Mouse (Mus musculus) midbrain, postnatal 0 days (tissue): ENCODE data around the gene Gm20696. TPM values are rescaled to one million over a fixed set of nuclear protein-coding genes. Genes with fewer than 3 reads are reported as not detected.

Experiments
- ATAC-seq: fragments of 200-750 bp; cut with Nextera tagmentation; 2 replicates; pipeline ENCODE4 v1.8.0; 2017; ENCODE audit warnings: moderate number of reproducible peaks, mild to moderate bottlenecking, moderate TSS enrichment, moderate library complexity; ENCODE audit not compliant: low FRiP score
- DNase-seq: peaks from one replicate; pipeline ENCODE4 v3.0.0-alpha.2; 2015; ENCODE audit warnings: low spot score
- H3K27ac ChIP-seq: fragments of 300-500 bp; sonication (generic); 2 replicates; pipeline ENCODE4 v1.5.1; 2014; ENCODE audit warnings: low read depth, mild to moderate bottlenecking, low read length, mixed read lengths
- H3K27me3 ChIP-seq: fragments of 300-500 bp; sonication (generic); 2 replicates; pipeline ENCODE4 v1.6.1; 2014; ENCODE audit warnings: low read length, control low read depth, mixed read lengths; ENCODE audit not compliant: insufficient read depth
- H3K36me3 ChIP-seq: fragments of 300-500 bp; sonication (generic); 2 replicates; pipeline ENCODE4 v1.6.1; 2014; ENCODE audit warnings: low read length, control low read depth, mixed read lengths; ENCODE audit not compliant: insufficient read depth
- H3K4me1 ChIP-seq: fragments of 300-500 bp; sonication (generic); 2 replicates; pipeline ENCODE4 v1.6.1; 2014; ENCODE audit warnings: mild to moderate bottlenecking, control low read depth, antibody characterized with exemption, low read length, mixed read lengths; ENCODE audit not compliant: insufficient read depth
- H3K4me2 ChIP-seq: fragments of 300-500 bp; sonication (generic); 2 replicates; pipeline ENCODE4 v1.6.1; 2014; ENCODE audit warnings: low read depth, mild to moderate bottlenecking, low read length, mixed read lengths; ENCODE audit not compliant: poor library complexity, severe bottlenecking
- H3K4me3 ChIP-seq: fragments of 300-500 bp; sonication (generic); 2 replicates; pipeline ENCODE4 v1.5.1; 2014; ENCODE audit warnings: low read depth, mild to moderate bottlenecking, low read length, moderate library complexity
- H3K9ac ChIP-seq: fragments of 300-500 bp; sonication (generic); replicated peaks from 2 replicates; pipeline ENCODE4 v1.6.1; 2014; ENCODE audit warnings: mild to moderate bottlenecking, low read length, moderate library complexity, mixed read lengths; ENCODE audit not compliant: poor library complexity, severe bottlenecking
- H3K9me3 ChIP-seq: fragments of 300-500 bp; sonication (generic); 2 replicates; pipeline ENCODE4 v1.6.1; 2016; ENCODE audit warnings: low read length, control low read depth
- CTCF ChIP-seq: IDR thresholded peaks from 2 replicates; pipeline ENCODE4 v1.5.1; 2016; ENCODE audit warnings: antibody characterized with exemption, mild to moderate bottlenecking
- WGBS: fragments of 180-500 bp; shearing (Covaris S2); extraction: QIAGEN DNeasy Blood & Tissue Kit; methylation state at CpG from one replicate; pipeline ENCODE4 v1.1.7; 2014; 5-methylcytosine and 5-hydroxymethylcytosine counted together
- polyA plus RNA-seq: library from polyadenylated mRNA; unstranded; fragments of >200 nt; fragmentation: Nextera tagmentation; extraction: Ambion mirVana; gene quantifications from 2 replicates; pipeline ENCODE4 v1.2.1, GENCODE M21; 2015
- total RNA-seq: library from RNA; depleted of rRNA; stranded (reverse); fragments of >200 nt; gene quantifications from 2 replicates; pipeline ENCODE4 v1.2.3, GENCODE M21; 2014

Gene Gm20696
- total and polyA plus RNA-seq, 2 experiments from 2014 or later: 1.1 to 2.9 TPM

DNA sequence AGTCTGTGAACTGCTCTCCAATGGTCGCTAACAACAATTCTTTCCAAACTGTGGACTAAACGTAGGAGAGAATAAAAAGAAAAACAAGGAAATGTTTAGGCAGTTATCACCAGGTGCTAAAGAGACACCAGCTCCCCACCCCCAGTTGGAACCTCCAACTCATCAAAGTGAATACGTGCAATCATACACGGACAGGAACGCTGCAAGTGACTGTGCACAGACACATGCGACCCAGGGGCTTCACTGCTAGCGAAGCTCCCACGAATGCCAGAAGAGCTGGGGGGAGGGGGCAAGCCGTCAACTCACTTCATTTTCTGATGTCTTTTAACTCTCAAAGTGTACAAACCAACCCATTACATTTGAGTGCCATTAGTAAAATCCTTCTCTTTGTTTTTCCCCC is 30.5 kb downstream of the Gm20696 start:
- ATAC-seq: no peak
- no peak for TF ChIP-seq CTCF
- H3K9me3 ChIP-seq: no peaks in the 10 kb centered on the region

DNA sequence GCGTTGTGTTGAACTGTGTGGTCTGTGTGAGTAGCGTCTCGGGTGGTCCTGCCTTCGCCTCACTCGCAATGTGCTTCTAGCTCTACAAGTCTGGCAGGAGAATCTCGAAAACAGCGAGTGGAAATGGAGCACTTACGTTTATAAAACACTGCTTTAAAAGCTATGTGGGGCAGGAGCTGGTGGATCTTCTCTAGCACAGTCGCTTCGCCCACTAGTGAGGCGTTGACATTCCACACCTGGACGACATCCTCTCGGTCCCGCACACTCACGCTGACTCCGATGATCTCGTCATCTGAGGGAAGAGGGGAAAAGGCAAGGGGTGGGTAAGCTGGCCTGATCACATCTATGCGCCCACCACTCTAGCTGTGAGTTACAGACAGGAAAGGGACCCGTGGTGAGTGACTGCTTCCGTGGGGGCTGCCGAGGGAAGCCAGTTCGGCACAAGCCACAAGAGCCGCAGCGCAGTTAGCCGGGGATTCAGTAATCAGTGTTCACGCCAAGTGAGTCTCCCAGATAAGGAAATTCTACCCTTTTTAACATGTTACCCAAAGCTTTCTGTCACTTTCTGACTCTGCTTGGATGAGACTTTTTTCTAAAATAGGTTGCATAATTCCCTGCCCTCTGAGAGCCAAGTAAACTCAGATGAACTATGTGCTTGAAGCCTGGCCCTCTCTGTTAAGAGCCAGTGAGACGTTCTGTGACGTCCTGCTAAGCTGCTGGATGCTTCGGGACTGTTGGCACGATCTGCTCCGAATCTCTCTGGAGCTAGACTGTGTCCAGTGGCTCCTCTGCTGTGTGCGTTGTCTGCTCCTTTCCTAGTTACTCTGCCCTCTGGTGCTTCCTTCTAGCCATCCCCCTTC is 34.2 kb downstream of the Gm20696 start:
- Histone ChIP-seq H3K4me2 (no peak overlapping the region), H3K9me3 (no peaks in the 10 kb centered on the region), H3K27me3 (no peaks in the 10 kb centered on the region), H3K4me3 (no peak overlapping the region), H3K27ac (no peak overlapping the region), H3K36me3 (peaks cover 11% of the 10 kb centered on the region; the same call in 1 of the 2 replicates), H3K4me1 (no peaks in the 10 kb centered on the region), H3K9ac (no peak overlapping the region)
- no peak for TF ChIP-seq CTCF
- ATAC-seq: no peak
- 91% methylated on average over 32 of the region's 32 CpGs for WGBS
- DNase-seq: no peak

More for the DNA sequence above, 30.5 kb downstream of the Gm20696 start:
- Histone ChIP-seq H3K36me3 (peaks cover 10% of the 10 kb centered on the region), H3K4me3 (no peak overlapping the region), H3K4me2 (no peak overlapping the region), H3K4me1 (no peaks in the 10 kb centered on the region), H3K27ac (no peak overlapping the region), H3K27me3 (no peaks in the 10 kb centered on the region), H3K9ac (no peak overlapping the region)
- 55% methylated on average over 9 of the region's 9 CpGs for WGBS
- no peak for DNase-seq

DNA sequence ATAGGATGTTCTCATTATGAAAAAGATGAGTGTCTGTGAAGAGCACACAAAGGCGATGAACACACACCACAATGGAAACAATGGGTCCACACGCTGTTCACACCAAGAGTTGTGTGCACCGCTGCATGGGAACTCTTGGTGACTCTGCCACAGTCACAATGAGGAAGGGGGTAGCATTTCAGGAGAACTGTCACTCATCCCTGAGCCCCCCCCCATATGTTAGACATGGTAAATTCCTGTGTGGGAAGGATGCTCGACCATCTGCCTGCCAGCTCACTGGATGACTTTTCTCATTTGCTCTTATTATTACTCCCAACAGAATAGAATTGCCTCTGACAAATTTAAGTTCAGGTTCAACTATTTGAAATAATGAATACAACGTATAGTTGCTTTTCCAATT is 35.0 kb downstream of the Gm20696 start:
- Histone ChIP-seq H3K4me1 (no peaks in the 10 kb centered on the region), H3K9me3 (no peaks in the 10 kb centered on the region), H3K36me3 (peaks cover 11% of the 10 kb centered on the region; the same call in 1 of the 2 replicates), H3K9ac (no peak overlapping the region), H3K27me3 (no peaks in the 10 kb centered on the region), H3K4me3 (no peak overlapping the region), H3K4me2 (no peak overlapping the region), H3K27ac (no peak overlapping the region)
- no peak for ATAC-seq
- 81% methylated on average over 5 of the region's 5 CpGs for WGBS
- DNase-seq: no peak
- no peak for TF ChIP-seq CTCF

DNA sequence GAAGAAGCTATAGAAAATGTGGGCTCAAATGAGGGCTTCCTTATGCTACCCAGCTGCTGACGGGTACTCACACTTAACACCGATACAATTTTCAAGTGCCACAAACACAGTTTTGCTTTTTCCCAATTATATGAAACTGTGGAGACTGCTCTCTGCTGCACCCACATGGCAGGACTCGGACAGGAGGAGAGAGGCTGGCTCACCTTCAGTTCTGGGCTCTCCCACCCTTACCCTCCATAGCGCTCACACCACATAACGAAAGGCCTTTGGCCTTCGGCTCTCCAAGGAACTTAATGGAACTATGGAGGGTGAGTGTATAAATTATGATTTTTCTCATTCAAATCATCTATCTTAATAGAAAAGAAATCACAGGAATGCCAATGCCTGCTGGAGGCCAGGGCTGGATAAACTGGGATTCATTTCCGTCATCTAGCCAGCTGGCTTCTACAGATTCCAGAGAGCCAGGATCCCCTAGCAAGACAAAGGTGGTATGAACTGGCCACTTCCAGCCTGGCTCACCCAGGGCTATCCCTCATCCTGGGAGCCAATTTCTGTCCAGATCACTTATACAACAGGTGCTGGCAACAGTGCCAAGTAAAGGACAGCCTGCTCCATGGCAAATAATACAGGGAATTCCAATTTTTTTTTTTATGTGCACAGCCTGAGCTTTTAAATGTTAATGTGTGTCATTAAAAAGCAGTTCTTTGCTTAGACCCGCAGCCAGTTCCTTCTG is 36.7 kb downstream of the Gm20696 start:
- peaks cover 11% of the 10 kb centered on the region; the same call in 1 of the 2 replicates for H3K36me3 ChIP-seq
- TF ChIP-seq CTCF: peak; percentile 50
- H3K9ac ChIP-seq: no peak overlapping the region
- no peak overlapping the region for H3K4me2 ChIP-seq
- ATAC-seq: no peak
- no peak overlapping the region for H3K4me3 ChIP-seq
- H3K4me1 ChIP-seq: no peaks in the 10 kb centered on the region
- no peaks in the 10 kb centered on the region for H3K27me3 ChIP-seq
- peak; percentile 19 for DNase-seq
- 70% methylated on average over 8 of the region's 8 CpGs for WGBS
- no peak overlapping the region for H3K27ac ChIP-seq
- H3K9me3 ChIP-seq: no peaks in the 10 kb centered on the region

DNA sequence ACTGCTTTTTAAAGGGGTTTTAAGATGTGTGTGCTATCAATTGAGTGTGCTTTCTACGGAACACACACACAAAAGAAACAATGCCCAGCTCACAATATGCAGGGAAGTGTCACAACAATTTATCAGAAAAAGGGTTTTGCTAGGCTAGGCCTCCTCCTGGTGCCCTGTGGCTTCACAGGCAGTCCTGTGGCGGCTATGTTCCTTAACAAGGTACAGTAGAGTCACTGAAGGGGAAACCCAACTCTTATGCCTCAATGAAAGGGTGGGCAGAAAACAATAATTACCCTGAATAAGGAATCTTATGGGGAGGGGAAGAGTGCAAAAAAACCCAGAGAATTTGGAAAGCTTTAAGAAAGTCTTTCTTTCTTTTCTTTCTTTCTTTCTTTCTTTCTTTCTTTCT is 40.2 kb downstream of the Gm20696 start:
- ATAC-seq (no peak), DNase-seq (no peak)
- no peak for TF ChIP-seq CTCF
- Histone ChIP-seq H3K4me1 (no peaks in the 10 kb centered on the region), H3K27me3 (no peaks in the 10 kb centered on the region), H3K9me3 (no peaks in the 10 kb centered on the region), H3K4me3 (no peak overlapping the region), H3K9ac (no peak overlapping the region), H3K27ac (no peak overlapping the region), H3K36me3 (0 out of 2 replicates have a peak, but pooled peaks cover 8% of the 10 kb centered on the region), H3K4me2 (no peak overlapping the region)
- 77% methylated on average over 2 of the region's 2 CpGs for WGBS

DNA sequence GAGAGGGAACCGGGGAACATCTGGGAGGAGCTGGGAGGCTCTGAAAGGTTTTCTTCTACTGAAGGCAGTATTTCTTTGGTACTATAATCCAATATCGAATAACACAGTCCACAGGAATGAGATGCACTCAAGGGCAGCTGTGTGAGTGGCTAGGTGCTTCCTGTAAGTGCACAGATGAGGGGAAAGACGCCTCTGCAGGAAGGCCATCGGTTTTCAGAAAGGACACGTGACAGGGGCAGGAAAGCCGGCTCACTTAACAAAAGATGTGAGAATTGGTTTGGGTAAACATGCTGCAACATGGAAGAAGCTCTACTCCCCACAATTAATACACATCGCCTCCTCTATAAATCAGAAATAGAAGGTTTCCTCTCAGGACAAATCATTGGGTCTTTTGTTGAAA is 40.8 kb downstream of the Gm20696 start:
- Histone ChIP-seq H3K9me3 (no peaks in the 10 kb centered on the region), H3K9ac (no peak overlapping the region), H3K36me3 (0 out of 2 replicates have a peak, but pooled peaks cover 8% of the 10 kb centered on the region), H3K4me2 (no peak overlapping the region), H3K4me1 (no peaks in the 10 kb centered on the region), H3K27ac (no peak overlapping the region), H3K27me3 (no peaks in the 10 kb centered on the region), H3K4me3 (no peak overlapping the region)
- DNase-seq: no peak
- no peak for ATAC-seq
- TF ChIP-seq CTCF: no peak
- 30% methylated on average over 7 of the region's 7 CpGs for WGBS
